Mouse (Mus musculus) liver, postnatal 0 days (tissue): ENCODE measurements around the gene Atp8b5.

Experiments used
- CTCF ChIP-seq: sonication (generic); IDR thresholded peaks from 2 replicates; pipeline ENCODE4 v1.5.1; 2016; ENCODE audit warnings: antibody characterized with exemption, low read depth
- EP300 ChIP-seq: IDR thresholded peaks from 2 replicates; pipeline ENCODE4 v1.6.1; 2016; ENCODE audit warnings: antibody characterized with exemption, low read depth, mild to moderate bottlenecking

DNA sequence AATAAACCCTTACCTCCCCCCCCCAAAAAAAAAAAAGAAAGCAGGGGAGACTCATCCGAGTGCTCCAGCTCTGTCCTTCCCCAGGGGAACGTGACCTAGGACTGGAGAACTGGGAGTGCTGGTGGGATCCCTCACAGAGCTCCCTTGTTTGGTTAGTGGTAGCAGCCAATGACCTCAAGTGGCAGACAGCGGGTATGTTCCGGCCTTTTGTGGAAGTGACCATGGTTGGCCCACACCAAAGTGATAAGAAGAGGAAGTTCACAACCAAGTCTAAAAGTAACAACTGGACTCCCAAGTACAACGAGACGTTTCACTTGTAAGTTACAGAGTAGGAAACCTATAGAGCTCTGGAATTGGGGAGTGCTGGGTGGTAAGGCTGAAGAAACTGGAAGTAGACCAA lies 4.1 kb upstream of the Atp8b5 start:
- no peak for TF ChIP-seq CTCF
- no peak for TF ChIP-seq EP300
